Mouse (Mus musculus) MEL (cell line): Measurements from ENCODE around the gene Fbln2. TPM values are rescaled to one million over a fixed set of nuclear protein-coding genes. Genes with fewer than 3 reads are reported as not detected.

Experiments
- DNase-seq: peaks from one replicate; pipeline ENCODE4 v3.0.0; 2011; ENCODE audit warnings: low read depth, low spot score
- H3K27ac ChIP-seq: 2 replicates; pipeline ENCODE4 v1.5.1; 2012; ENCODE audit warnings: low read depth, mild to moderate bottlenecking, control low read depth, low read length, moderate library complexity; ENCODE audit not compliant: control insufficient read depth
- H3K27me3 ChIP-seq, 2 experiments: fragments of 150-350 bp in 1 of 2; sonication (generic) in 1 of 2; 2 replicates each; pipeline ENCODE4 v1.6.1; 2012; ENCODE audit warnings: low read length in 2 of 2, mild to moderate bottlenecking in 2 of 2, improper control_type of control experiment in 1 of 2, moderate library complexity in 1 of 2; ENCODE audit not compliant: insufficient read depth in 2 of 2, control insufficient read depth in 1 of 2
- H3K36me3 ChIP-seq, 2 experiments: 2 replicates each; pipeline ENCODE4 v1.6.1; 2012 to 2014; ENCODE audit warnings: low read length in 2 of 2, improper control_type of control experiment in 1 of 2, inconsistent platforms in 1 of 2, mild to moderate bottlenecking in 1 of 2; ENCODE audit not compliant: insufficient read depth in 2 of 2, control insufficient read depth in 1 of 2
- H3K4me1 ChIP-seq, 2 experiments: fragments of 150-350 bp in 1 of 2; sonication (generic) in 1 of 2; 2 replicates each; pipeline ENCODE4 v1.6.1; 2012; ENCODE audit warnings: low read length in 2 of 2, improper control_type of control experiment in 1 of 2, mild to moderate bottlenecking in 1 of 2; ENCODE audit not compliant: insufficient read depth in 2 of 2, control insufficient read depth in 1 of 2
- H3K4me3 ChIP-seq, 2 experiments: fragments of 150-350 bp in 1 of 2; sonication (generic) in 1 of 2; 2 replicates each; pipeline ENCODE4 v1.5.1; 2012; ENCODE audit warnings: low read depth in 2 of 2, low read length in 2 of 2, mild to moderate bottlenecking in 2 of 2, moderate library complexity in 2 of 2, control low read depth in 1 of 2, improper control_type of control experiment in 1 of 2; ENCODE audit not compliant: control insufficient read depth in 1 of 2, insufficient read depth in 1 of 2
- H3K79me2 ChIP-seq: 2 replicates; pipeline ENCODE4 v1.6.1; 2012; ENCODE audit warnings: mild to moderate bottlenecking, low read length, moderate library complexity; ENCODE audit not compliant: control insufficient read depth, poor library complexity, insufficient read depth
- H3K9ac ChIP-seq: 2 replicates; pipeline ENCODE4 v1.6.1; 2012; ENCODE audit warnings: low read depth, mild to moderate bottlenecking, control low read depth, low read length, moderate library complexity; ENCODE audit not compliant: control insufficient read depth, poor library complexity, severe bottlenecking
- H3K9me3 ChIP-seq: fragments of 150-350 bp; sonication (generic); replicated peaks from 2 replicates; pipeline ENCODE4 v1.6.1; 2012; ENCODE audit warnings: mild to moderate bottlenecking, low read length, improper control_type of control experiment, moderate library complexity; ENCODE audit not compliant: insufficient read depth
- CTCF ChIP-seq, 3 experiments: IDR thresholded peaks in 2 of 3; conservative IDR thresholded peaks in 1 of 3; 2 replicates each; pipeline ENCODE4 v1.5.1; 2011 to 2012; ENCODE audit warnings: low read length in 3 of 3, low read depth in 2 of 3, mild to moderate bottlenecking in 2 of 3, improper control_type of control experiment in 1 of 3, inconsistent platforms in 1 of 3, mixed read lengths in 1 of 3, moderate library complexity in 1 of 3; ENCODE audit not compliant: control insufficient read depth in 1 of 3, insufficient read depth in 1 of 3, poor library complexity in 1 of 3, severe bottlenecking in 1 of 3
- E2F4 ChIP-seq: IDR thresholded peaks from 2 replicates; pipeline ENCODE4 v1.6.1; 2011; ENCODE audit warnings: low read depth, low read length, improper control_type of control experiment, borderline replicate concordance
- ELF1 ChIP-seq: IDR thresholded peaks from 2 replicates; pipeline ENCODE4 v1.6.1; 2014; ENCODE audit warnings: low read depth, mild to moderate bottlenecking, inconsistent platforms, low read length, improper control_type of control experiment, moderate library complexity
- ETS1 ChIP-seq: IDR thresholded peaks from 2 replicates; pipeline ENCODE4 v1.6.1; 2012; ENCODE audit warnings: low read depth, mild to moderate bottlenecking, inconsistent platforms, low read length, improper control_type of control experiment, moderate library complexity
- GATA1 ChIP-seq: IDR thresholded peaks from 2 replicates; pipeline ENCODE4 v1.6.1; 2011; ENCODE audit warnings: low read depth, low read length, improper control_type of control experiment
- HCFC1 ChIP-seq: IDR thresholded peaks from 2 replicates; pipeline ENCODE4 v1.6.1; 2012; ENCODE audit warnings: low read depth, mild to moderate bottlenecking, inconsistent platforms, low read length, improper control_type of control experiment, moderate library complexity
- JUND ChIP-seq: IDR thresholded peaks from 2 replicates; pipeline ENCODE4 v1.6.1; 2011; ENCODE audit warnings: low read depth, mild to moderate bottlenecking, improper control_type of control experiment, low read length
- MAFK ChIP-seq: IDR thresholded peaks from 2 replicates; pipeline ENCODE4 v1.6.1; 2011; ENCODE audit warnings: low read depth, mild to moderate bottlenecking, low read length, improper control_type of control experiment, borderline replicate concordance
- MAX ChIP-seq: IDR thresholded peaks from 2 replicates; pipeline ENCODE4 v1.6.1; 2011; ENCODE audit warnings: low read length, improper control_type of control experiment
- MAZ ChIP-seq: IDR thresholded peaks from 2 replicates; pipeline ENCODE4 v1.6.1; 2012; ENCODE audit warnings: low read depth, mild to moderate bottlenecking, inconsistent platforms, low read length, improper control_type of control experiment
- NELFE ChIP-seq: IDR thresholded peaks from 2 replicates; pipeline ENCODE4 v1.6.1; 2011; ENCODE audit warnings: low read depth, low read length, improper control_type of control experiment
- NRF1 ChIP-seq: IDR thresholded peaks from 2 replicates; pipeline ENCODE4 v1.6.1; 2014; ENCODE audit warnings: low read depth, mild to moderate bottlenecking, inconsistent platforms, low read length, improper control_type of control experiment, moderate library complexity; ENCODE audit not compliant: poor library complexity, insufficient read depth, severe bottlenecking
- SIN3A ChIP-seq: IDR thresholded peaks from 2 replicates; pipeline ENCODE4 v1.6.1; 2012; ENCODE audit warnings: low read length, improper control_type of control experiment, inconsistent platforms
- SMC3 ChIP-seq: IDR thresholded peaks from 2 replicates; pipeline ENCODE4 v1.6.1; 2011; ENCODE audit warnings: low read depth, low read length, improper control_type of control experiment
- TBP ChIP-seq: IDR thresholded peaks from 2 replicates; pipeline ENCODE4 v1.8.0; 2011; ENCODE audit warnings: low read depth, low read length, improper control_type of control experiment
- TCF12 ChIP-seq: IDR thresholded peaks from 2 replicates; pipeline ENCODE4 v1.6.1; 2014; ENCODE audit warnings: low read depth, mild to moderate bottlenecking, inconsistent platforms, low read length, improper control_type of control experiment, moderate library complexity
- UBTF ChIP-seq: IDR thresholded peaks from 2 replicates; pipeline ENCODE4 v1.6.1; 2012; ENCODE audit warnings: low read depth, mild to moderate bottlenecking, inconsistent platforms, low read length, improper control_type of control experiment, moderate library complexity, borderline replicate concordance; ENCODE audit not compliant: insufficient read depth
- USF1 ChIP-seq: IDR thresholded peaks from 2 replicates; pipeline ENCODE4 v1.6.1; 2014; ENCODE audit warnings: low read depth, mild to moderate bottlenecking, inconsistent platforms, low read length, improper control_type of control experiment, moderate library complexity
- ZC3H11A ChIP-seq: IDR thresholded peaks from 2 replicates; pipeline ENCODE4 v1.6.1; 2012; ENCODE audit warnings: low read depth, mild to moderate bottlenecking, inconsistent platforms, low read length, improper control_type of control experiment
- ZKSCAN1 ChIP-seq: IDR thresholded peaks from 2 replicates; pipeline ENCODE4 v1.6.1; 2012; ENCODE audit warnings: low read depth, mild to moderate bottlenecking, inconsistent platforms, low read length, improper control_type of control experiment, moderate library complexity
- ZNF384 ChIP-seq: IDR thresholded peaks from 2 replicates; pipeline ENCODE4 v1.6.1; 2012; ENCODE audit warnings: low read depth, mild to moderate bottlenecking, inconsistent platforms, low read length, improper control_type of control experiment
- polyA plus RNA-seq, 2 experiments: library from polyadenylated mRNA; stranded (reverse) in 1 of 2; unstranded in 1 of 2; fragments of >175 nt in 1 of 2; fragments of >200 nt in 1 of 2; gene quantifications; 2 replicates each; pipeline versions ENCODE4 v1.2.1 to v1.2.4; 2012; ENCODE audit warnings: low replicate concordance in 2 of 2, low read depth in 1 of 2; ENCODE audit not compliant: insufficient read length in 2 of 2, insufficient read depth in 1 of 2, missing spikeins in 1 of 2
- total RNA-seq: library from RNA; depleted of rRNA; stranded (reverse); fragments of 300-350 nt; gene quantifications from 2 replicates; pipeline ENCODE4 v1.2.3, GENCODE M21; 2012

Fbln2 gene
- total and polyA plus RNA-seq, 3 experiments = 1.9 to 2.3 TPM; not detected in 1

DNA sequence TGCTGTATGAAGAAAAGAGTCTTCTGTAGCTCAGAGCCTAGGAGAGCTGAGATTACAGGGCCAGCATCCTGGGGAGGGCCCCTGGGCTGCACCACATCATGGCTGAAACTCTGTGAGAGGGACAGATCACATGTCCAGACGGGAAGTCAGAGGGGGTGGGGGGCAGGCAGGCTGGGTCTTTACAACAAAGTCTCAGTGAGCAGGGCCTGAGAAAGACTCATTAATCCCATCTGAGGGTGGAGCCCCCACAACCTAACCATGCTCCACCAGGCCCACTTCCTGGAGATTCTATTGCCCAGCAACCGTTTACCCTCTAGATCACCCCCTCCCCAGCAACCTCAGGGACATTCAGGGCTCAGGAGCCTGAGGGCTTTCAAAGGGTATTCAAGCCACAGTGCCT lies 2.5 kb upstream of the Fbln2 start:
- Histone ChIP-seq H3K9ac (no peak overlapping the region), H3K4me1 (peaks cover 0 to 11% of the 10 kb centered on the region in 2 experiments; a peak in 2 of 4 replicates), H3K36me3 (peaks cover 0 to 3% of the 10 kb centered on the region in 2 experiments; a peak in 1 of 4 replicates), H3K79me2 (no peaks in the 10 kb centered on the region), H3K27me3 (peaks cover 6% of the 10 kb centered on the region in 2 experiments), H3K27ac (no peak overlapping the region), H3K4me3 (no peak overlapping the region), H3K9me3 (no peaks in the 10 kb centered on the region)
- TF ChIP-seq ZC3H11A (no peak), SIN3A (no peak), ETS1 (no peak), E2F4 (no peak), SMC3 (no peak), ZNF384 (no peak), ZKSCAN1 (no peak), TBP (no peak), MAFK (no peak), MAX (no peak), MAZ (no peak), CTCF (IDR thresholded peaks at IDR 0.05 in 2 of 3, conservative IDR thresholded peaks at IDR 0.05 in 1 of 3; ENCODE audit: control insufficient read depth in 1 of 3, insufficient read depth in 1 of 3, low read depth in 2 of 3, low read length in 3 of 3, poor library complexity in 1 of 3, severe bottlenecking in 1 of 3) (no peak), GATA1 (no peak)
- no peak for DNase-seq

DNA sequence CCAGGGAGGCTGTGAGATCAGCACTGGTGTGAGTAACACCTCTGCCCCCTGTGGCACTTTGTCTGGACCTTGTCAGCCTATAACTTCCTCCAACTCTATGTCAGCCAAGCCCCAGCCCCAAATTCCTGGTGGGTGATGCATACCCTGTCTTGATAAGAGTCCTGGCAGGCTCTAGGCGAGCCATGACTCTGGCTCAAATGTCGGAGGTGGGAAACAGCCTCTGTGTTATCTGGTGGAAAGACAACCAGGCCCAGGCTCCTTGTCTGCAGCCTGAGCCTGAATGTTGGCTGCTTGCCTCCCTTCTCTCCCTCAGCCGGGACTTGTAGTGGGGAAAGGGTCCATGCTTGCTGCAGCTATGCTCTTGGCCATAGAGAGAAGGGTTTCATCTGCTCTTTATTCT lies 1.4 kb upstream of the Fbln2 start:
- Histone ChIP-seq H3K27ac (no peak overlapping the region), H3K9me3 (no peaks in the 10 kb centered on the region), H3K27me3 (peaks cover 3 to 6% of the 10 kb centered on the region in 2 experiments)

DNA sequence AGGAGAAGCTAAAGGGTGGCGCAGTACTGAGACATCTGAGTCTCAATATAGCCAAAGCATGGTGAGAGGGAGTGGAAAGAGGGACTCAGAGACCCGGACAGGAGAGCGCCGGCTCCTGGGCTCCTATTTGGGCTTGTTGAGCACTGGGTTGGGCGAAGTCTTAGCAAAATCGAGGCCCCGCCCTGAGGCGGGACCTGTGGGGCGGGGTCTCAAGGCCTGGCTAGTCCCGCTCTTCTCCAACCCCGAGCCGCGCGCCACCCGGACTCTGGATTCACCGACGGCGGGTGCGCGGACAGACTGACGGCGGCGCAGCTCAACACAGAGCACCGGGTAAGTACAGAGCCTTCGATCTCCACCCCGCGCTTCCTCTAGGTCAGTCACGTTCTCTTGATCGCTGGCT lies 316 bp downstream of the Fbln2 start:
- H3K36me3 ChIP-seq = peaks cover 0 to 3% of the 10 kb centered on the region in 2 experiments; a peak in 1 of 4 replicates
- no peaks in the 10 kb centered on the region for H3K9me3 ChIP-seq
- H3K4me1 ChIP-seq = peaks cover 0 to 11% of the 10 kb centered on the region in 2 experiments; a peak in 2 of 4 replicates
- H3K9ac ChIP-seq = no peak overlapping the region
- H3K27ac ChIP-seq = no peak overlapping the region
- no peak overlapping the region for H3K4me3 ChIP-seq
- peak; percentile 28 for DNase-seq
- no peaks in the 10 kb centered on the region for H3K79me2 ChIP-seq
- peaks cover 0 to 8% of the 10 kb centered on the region in 2 experiments; a peak in 3 of 4 replicates for H3K27me3 ChIP-seq
- no peak for TF ChIP-seq ZC3H11A
- TF ChIP-seq TCF12 = no peak
- no peak for TF ChIP-seq MAZ
- TF ChIP-seq USF1 = no peak
- no peak for TF ChIP-seq UBTF
- TF ChIP-seq NELFE = no peak
- TF ChIP-seq NRF1 = no peak
- TF ChIP-seq MAX = no peak
- TF ChIP-seq CTCF (IDR thresholded peaks at IDR 0.05 in 2 of 3, conservative IDR thresholded peaks at IDR 0.05 in 1 of 3; ENCODE audit: control insufficient read depth in 1 of 3, insufficient read depth in 1 of 3, low read depth in 2 of 3, low read length in 3 of 3, poor library complexity in 1 of 3, severe bottlenecking in 1 of 3) = no peak
- TF ChIP-seq JUND = no peak
- no peak for TF ChIP-seq ELF1
- no peak for TF ChIP-seq ZNF384

More for the DNA sequence above, 1.4 kb upstream of the Fbln2 start:
- Histone ChIP-seq H3K4me3 (no peak overlapping the region), H3K9ac (no peak overlapping the region), H3K36me3 (peaks cover 0 to 3% of the 10 kb centered on the region in 2 experiments; a peak in 1 of 4 replicates), H3K79me2 (no peaks in the 10 kb centered on the region), H3K4me1 (peaks cover 0 to 11% of the 10 kb centered on the region in 2 experiments; a peak in 2 of 4 replicates)
- TF ChIP-seq UBTF (peak; percentile 83; the same call in 1 of the 2 replicates), HCFC1 (no peak)
- DNase-seq = peak; percentile 28
